Mouse (Mus musculus) kidney, adult 18-20 months (tissue): Measurements from ENCODE around the gene Rpl6.
A peak's percentile ranks its signal among the peaks of the same experiment; 100 is the strongest.
"Not testable (repeated sequence)": the region's sequence is repeated elsewhere in the genome, so short reads cannot be mapped to it uniquely, and the experiment has no call there.

Experiments used
- DNase-seq: peaks from one replicate; pipeline ENCODE4 v3.0.0; 2021

The Rpl6 gene

GRCm38 (mm10) chr5:121226406-121226805, 22.1 kb downstream of the Rpl6 start:
- DNase-seq, result no peak

- no peak for DNase-seq
Measured at GRCm38 (mm10) chr5:121226845-121227244, 22.6 kb downstream of the Rpl6 start.

GRCm38 (mm10) chr5:121227330-121227729, 23.0 kb downstream of the Rpl6 start:
- not testable (repeated sequence) for DNase-seq

GRCm38 (mm10) chr5:121229182-121229581, 24.9 kb downstream of the Rpl6 start:
- DNase-seq, result no peak

GRCm38 (mm10) chr5:121230811-121231210, 26.5 kb downstream of the Rpl6 start:
- DNase-seq, result no peak

GRCm38 (mm10) chr5:121232789-121233188, 28.5 kb downstream of the Rpl6 start:
- no peak for DNase-seq

- DNase-seq, result no peak
Measured at GRCm38 (mm10) chr5:121233726-121234125, 29.4 kb downstream of the Rpl6 start.

GRCm38 (mm10) chr5:121236171-121236570, 31.9 kb downstream of the Rpl6 start:
- no peak for DNase-seq

GRCm38 (mm10) chr5:121238208-121238607, 33.9 kb downstream of the Rpl6 start:
- no peak for DNase-seq

- no peak for DNase-seq
Measured at GRCm38 (mm10) chr5:121239846-121240245, 35.6 kb downstream of the Rpl6 start.

- no peak for DNase-seq
Measured at GRCm38 (mm10) chr5:121241182-121241581, 36.9 kb downstream of the Rpl6 start.

GRCm38 (mm10) chr5:121242261-121242660, 38.0 kb downstream of the Rpl6 start:
- DNase-seq, result no peak

GRCm38 (mm10) chr5:121242701-121243100, 38.4 kb downstream of the Rpl6 start:
- DNase-seq, result no peak

GRCm38 (mm10) chr5:121243676-121244364, 39.5 kb downstream of the Rpl6 start:
- no peak for DNase-seq

- DNase-seq, result no peak
Measured at GRCm38 (mm10) chr5:121244365-121244731, 40.1 kb downstream of the Rpl6 start.

- no peak for DNase-seq
Measured at GRCm38 (mm10) chr5:121245201-121245600, 40.9 kb downstream of the Rpl6 start.

- DNase-seq, result no peak
Measured at GRCm38 (mm10) chr5:121248766-121249394, 44.6 kb downstream of the Rpl6 start.

- no peak for DNase-seq
Measured at GRCm38 (mm10) chr5:121249693-121250092, 45.4 kb downstream of the Rpl6 start.

GRCm38 (mm10) chr5:121251813-121252212, 47.5 kb downstream of the Rpl6 start:
- peak; percentile 27 for DNase-seq

GRCm38 (mm10) chr5:121253816-121254497, 49.7 kb downstream of the Rpl6 start:
- DNase-seq, result no peak

- no peak for DNase-seq
Measured at GRCm38 (mm10) chr5:121254977-121255376, 50.7 kb downstream of the Rpl6 start.
